Mouse (Mus musculus): ENCODE results near the gene Thap4.

- TF ChIP-seq CTCF (IDR thresholded peaks at IDR 0.05; ENCODE audit: borderline replicate concordance, insufficient read depth, low read length): no peak
- no peak for TF ChIP-seq POLR2A (IDR thresholded peaks at IDR 0.05; ENCODE audit: low read depth, low read length)
These were observed 63.6 kb downstream of the Thap4 start for GRCm38 (mm10) chr1:93691106-93691505.
